Mouse (Mus musculus): ENCODE measurements at regions not wholly inside any gene's neighbourhood (a gene's known extent, or its start where the extent isn't known, plus 50 kb on each side); places are given as distances from the start of the nearest gene placed in this dataset.

DNA sequence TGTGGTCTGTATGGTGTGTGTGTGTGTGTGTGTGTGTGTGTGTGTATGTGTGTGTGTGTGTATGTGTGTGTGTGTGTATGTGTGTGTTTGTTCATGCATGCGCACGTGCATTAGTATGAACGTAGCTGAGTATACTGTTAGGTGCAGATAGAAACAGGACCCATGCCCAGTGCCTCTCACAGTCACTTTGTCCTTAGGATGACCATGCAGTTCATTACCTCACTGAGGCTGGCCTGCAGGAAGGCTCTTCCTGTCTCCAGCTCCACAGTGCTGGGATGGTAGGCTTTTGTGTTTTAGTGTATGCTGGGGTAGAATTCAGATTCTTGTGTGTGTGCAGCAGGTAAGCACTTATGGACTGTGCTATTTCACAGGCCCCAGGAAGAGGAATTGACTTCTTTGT, 250.0 kb upstream of the Tacr3 start:
- TF ChIP-seq CTCF (IDR thresholded peaks at IDR 0.05; ENCODE audit: control insufficient read depth, insufficient read depth, low read length), result no peak
- TF ChIP-seq POLR2A (IDR thresholded peaks at IDR 0.05; ENCODE audit: borderline replicate concordance, control insufficient read depth, low read depth, low read length), result no peak

Data from bone marrow, adult 2 months (tissue).